Mouse (Mus musculus): ENCODE measurements around the gene Batf3.

The Batf3 gene

GRCm38 (mm10) chr1:191086304-191086878 is 11.3 kb upstream of the Batf3 start:
- DNase-seq (ENCODE audit: low spot score in 2 of 2), result no peak

- no peak for DNase-seq (ENCODE audit: low spot score in 2 of 2)
Observed at GRCm38 (mm10) chr1:191086960-191087359, 10.7 kb upstream of the Batf3 start.

GRCm38 (mm10) chr1:191087955-191088354 is 9.7 kb upstream of the Batf3 start:
- no peak for DNase-seq (ENCODE audit: low spot score in 2 of 2)

DNA sequence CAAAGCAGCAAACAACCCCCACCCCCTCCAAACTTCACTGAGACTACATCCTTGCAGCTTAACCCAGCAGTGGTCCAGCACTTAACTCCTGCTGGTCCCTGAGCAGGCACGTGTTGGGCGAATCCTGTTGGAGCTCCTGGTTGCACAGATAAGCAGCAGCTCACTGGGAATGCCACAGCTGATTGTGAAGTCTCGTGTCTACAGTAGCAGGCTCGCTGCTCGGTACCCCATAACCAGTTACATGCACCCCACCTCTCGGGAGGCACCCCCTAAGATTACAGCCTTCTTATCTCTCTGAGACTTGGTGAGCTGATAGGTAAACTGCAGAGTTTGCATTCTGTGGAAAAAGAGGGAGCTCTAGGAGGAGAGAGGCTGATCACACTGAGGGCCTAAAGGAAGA is 8.3 kb upstream of the Batf3 start:
- DNase-seq (ENCODE audit: low spot score in 2 of 2), result no peak

- DNase-seq (ENCODE audit: low spot score in 2 of 2), result no peak
Observed at GRCm38 (mm10) chr1:191092050-191092449, 5.6 kb upstream of the Batf3 start.

- DNase-seq (ENCODE audit: low spot score in 2 of 2), result peak in 1 of 2 experiments; percentile 32
Observed at GRCm38 (mm10) chr1:191093578-191093977, 4.1 kb upstream of the Batf3 start.

DNA sequence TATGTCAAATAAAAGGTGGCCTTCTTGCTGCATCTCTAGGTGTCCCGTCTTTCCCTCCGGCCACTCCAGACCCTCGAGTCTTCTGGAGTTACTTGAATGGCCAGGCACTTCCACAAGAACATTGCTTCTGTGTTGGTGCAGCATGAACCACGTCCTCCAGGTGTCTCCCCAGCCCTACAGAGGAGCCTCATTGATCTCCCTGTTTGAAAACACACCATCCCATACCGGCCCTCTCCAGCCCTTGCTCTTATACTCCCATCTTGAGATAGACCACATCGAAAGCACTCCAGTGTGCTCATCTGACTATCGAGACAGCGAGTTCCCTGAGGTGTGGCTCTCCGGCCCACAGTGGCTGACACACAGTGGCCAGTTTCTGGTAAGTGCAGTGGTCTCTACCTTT is 2.6 kb upstream of the Batf3 start:
- no peak for DNase-seq (ENCODE audit: low spot score in 2 of 2)

DNA sequence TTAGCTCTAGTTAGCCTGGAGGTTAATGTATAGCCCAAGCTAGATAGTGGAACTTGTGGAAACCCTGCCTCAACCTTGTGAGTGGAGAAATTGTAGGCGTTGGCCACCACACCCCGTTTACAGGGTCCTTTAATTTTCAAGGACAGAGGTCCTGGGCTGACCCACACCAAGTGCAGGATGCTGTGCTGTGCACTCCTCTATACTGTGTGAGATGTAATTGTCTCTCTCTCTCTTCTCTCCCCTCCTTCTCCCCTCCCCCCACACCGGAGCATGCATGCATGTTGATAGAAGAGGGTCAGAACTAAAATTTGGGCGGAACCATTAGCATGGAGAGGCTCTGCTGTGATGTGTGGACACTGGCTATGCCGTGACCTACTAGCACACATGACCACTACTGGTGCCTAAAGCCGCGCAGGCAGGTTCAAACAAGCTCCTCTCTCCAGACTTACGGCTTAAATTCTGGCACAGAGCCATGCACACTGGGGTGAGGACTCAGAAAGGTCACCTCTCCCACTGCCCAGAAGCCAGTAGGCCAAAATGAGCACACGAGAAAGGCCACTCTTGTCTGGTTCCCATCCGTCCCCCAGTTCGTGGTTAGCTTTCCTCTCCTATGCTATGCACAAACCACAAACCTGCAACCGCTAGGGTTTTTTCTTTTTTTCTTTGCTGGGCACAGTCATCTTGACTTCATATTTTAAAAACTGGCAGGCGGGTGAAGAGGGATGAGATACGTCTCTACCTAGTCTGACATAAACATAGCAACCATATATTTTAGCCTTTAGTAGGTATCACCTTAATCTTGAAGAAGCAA is 571 bp upstream of the Batf3 start:
- DNase-seq (ENCODE audit: low spot score in 2 of 2), result no peak

- no peak for DNase-seq (ENCODE audit: low spot score in 2 of 2)
Observed at GRCm38 (mm10) chr1:191099114-191099513, 1.5 kb downstream of the Batf3 start.

- no peak for DNase-seq (ENCODE audit: low spot score in 2 of 2)
Observed at GRCm38 (mm10) chr1:191099772-191100291, 2.2 kb downstream of the Batf3 start.

GRCm38 (mm10) chr1:191102730-191103370 is 5.2 kb downstream of the Batf3 start:
- DNase-seq (ENCODE audit: low spot score in 2 of 2), result no peak

DNA sequence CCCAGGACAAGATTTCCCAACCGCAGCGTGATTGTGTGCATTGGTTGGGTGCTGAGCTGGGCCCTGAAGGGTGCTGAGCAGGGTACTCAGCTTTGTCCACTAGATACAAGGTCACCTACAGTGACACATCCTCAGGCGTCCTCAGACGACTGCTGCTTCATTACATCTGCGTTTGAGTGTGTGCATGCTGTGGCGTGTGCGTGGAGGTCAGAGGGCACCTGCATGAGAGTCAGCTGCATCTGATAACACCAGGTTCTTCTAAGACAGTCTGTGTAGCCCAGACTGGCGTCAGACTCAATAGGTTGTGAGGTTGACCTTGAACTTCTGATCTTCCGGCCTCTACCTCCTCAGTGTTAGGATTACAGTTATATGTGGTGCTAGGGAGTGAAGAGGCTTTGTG is 7.6 kb downstream of the Batf3 start:
- DNase-seq (ENCODE audit: low spot score in 2 of 2), result no peak

- DNase-seq (ENCODE audit: low spot score in 2 of 2), result no peak
Observed at GRCm38 (mm10) chr1:191107306-191107705, 9.7 kb downstream of the Batf3 start.

DNA sequence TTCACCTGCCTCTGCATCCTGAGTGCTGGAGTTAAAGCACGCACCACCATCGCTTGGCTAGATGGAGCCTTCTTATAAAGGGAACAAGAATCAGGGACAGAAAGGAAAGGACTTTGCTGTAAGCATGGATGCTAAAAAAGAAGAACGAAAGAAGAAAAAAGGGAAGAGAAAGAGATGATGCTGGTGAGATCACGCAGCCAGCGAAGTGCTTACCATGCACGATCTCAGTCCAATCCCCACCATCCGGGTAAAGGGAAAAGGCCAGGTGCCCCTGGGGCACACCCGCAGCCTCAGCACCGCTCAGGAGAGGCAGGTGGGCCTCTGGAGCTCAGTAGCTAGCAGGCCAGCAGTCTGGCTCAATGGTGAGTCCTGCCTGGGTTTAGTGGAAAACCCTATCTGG is 12.3 kb downstream of the Batf3 start:
- DNase-seq (ENCODE audit: low spot score in 2 of 2), result no peak

- no peak for DNase-seq (ENCODE audit: low spot score in 2 of 2)
Observed at GRCm38 (mm10) chr1:191111146-191111545, 13.5 kb downstream of the Batf3 start.

DNA sequence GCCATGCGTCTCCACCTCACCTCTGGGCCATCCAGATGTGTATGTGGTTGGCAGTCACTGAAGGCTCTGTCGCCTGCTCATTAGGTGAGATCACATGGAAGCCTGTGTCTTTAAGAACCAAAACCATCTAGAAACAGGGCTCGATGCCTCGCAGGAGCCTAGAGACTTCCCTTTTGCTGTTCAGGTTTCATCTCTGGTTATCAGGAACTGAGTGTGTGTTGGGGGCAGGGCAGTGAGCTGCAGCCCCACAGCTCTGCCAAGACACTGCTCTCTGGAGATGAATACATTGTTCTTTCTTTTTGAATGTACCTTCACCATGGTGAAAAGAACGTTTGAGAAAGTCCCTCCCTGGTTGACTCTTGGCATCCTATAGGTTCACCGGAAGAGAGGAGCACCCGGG is 17.2 kb downstream of the Batf3 start:
- DNase-seq (ENCODE audit: low spot score in 2 of 2), result no peak

DNA sequence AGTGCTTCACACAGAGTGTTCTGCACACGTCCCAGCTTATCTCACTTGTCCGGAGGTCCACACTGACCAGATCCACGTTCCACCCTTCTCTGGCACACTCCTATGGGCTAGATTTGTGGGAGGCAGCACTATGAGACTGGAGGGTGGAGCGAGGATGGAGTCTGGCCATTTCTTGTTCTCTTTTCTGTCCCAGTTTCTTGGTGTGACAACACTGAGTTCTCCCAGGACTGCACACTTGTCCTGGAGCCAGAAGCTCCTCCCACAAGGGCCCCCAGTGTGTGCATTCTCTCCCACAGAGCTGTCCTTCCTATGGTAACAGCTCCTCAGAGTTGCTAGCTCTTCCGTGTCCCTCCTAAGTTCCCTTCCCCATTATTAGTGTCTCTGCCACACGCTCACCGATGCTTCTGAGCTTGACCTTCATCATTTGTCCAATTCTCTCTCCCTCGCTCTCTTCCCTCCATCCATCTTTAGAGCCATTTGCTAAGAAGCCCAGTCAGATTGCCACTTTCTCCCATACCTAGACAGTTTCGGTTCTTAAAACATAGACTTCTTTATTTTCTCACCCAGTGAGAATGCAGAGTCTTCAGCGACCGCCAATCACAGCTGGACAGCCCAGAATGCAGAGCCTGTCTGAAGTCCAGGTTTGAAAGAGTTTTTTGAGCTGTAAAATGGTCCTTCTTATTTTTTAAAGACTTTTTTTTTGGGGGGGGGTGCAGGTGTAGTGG is 18.0 kb downstream of the Batf3 start:
- DNase-seq (ENCODE audit: low spot score in 2 of 2), result no peak

DNA sequence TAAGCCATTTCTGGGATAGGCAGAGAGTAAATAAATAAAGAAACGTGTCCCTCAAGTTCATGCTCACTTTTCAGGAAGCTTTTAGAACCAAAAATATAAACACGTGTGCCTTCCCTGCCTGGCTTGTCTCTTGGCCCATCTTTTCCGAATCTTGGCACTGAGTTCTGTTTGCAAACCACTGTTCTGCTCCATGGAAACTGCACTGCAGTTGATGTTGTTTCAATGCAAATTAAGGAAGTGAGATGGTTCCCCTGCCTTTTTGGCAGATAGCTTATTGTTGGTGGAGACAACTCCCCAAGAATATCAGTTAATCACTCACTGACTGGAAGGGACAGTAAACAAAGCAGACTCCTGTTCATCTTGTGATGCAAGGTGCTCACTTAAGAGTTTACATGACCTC is 25.1 kb downstream of the Batf3 start:
- no peak for DNase-seq (ENCODE audit: low spot score in 2 of 2)

- DNase-seq (ENCODE audit: low spot score in 2 of 2), result no peak
Observed at GRCm38 (mm10) chr1:191123696-191124095, 26.0 kb downstream of the Batf3 start.

GRCm38 (mm10) chr1:191124288-191124687 is 26.6 kb downstream of the Batf3 start:
- DNase-seq (ENCODE audit: low spot score in 2 of 2), result no peak

DNA sequence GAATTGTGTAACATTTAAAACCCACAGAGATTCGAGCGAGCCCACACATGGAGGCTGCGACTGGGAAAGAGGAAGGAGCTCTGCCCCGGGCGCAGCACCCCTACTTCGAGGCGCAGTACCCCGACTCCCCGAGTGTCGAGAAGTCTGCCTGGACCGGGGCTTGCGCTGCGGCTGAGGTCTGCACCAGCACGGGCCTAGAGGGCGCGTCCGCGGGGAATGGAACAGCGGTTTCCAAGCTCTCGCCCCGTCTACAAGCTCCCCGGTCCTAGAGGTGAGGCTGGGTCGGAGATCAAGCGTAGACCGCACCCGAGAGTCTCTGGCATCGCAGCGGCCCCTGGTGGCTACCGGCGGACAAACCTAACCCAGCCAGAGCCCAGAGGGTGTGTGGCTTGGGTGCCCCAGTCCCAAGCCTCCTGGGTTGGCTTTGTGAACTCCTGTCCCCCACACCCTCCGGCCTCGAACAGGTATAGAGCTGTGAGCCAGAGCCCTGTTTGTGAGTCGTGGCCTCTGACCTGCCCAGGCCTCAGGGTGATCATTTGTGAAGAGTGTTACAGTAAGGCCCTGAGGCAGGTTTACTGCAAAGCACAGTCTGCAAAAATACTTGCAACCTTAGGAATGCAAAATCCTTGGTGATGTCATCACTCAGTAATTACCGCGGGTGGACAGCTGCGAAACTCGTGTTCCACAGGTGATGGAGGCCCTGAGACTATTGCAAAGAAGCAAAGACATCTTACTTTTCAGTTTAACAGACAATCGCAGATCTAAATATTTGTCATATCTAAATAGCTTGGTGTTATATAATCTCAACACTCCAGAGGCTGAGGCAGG is 28.4 kb downstream of the Batf3 start:
- DNase-seq (ENCODE audit: low spot score in 2 of 2), result peak in 1 of 2 experiments; percentile 30
